Mouse (Mus musculus) spleen, adult 2 months (tissue): Measurements from ENCODE around the gene Nme1.

Source experiments
- CTCF ChIP-seq: fragments of 200-500 bp; IDR thresholded peaks from 2 replicates; pipeline ENCODE4 v1.5.1; 2011; ENCODE audit warnings: mild to moderate bottlenecking, inconsistent platforms; ENCODE audit not compliant: insufficient read depth, insufficient read length, insufficient replicate concordance; ENCODE audit errors: extremely low read depth
- POLR2A ChIP-seq: fragments of 200-500 bp; IDR thresholded peaks from 2 replicates; pipeline ENCODE4 v1.6.1; 2011; ENCODE audit warnings: low read depth, low read length, inconsistent platforms

GRCm38 (mm10) chr11:93955256-93956150, 12.8 kb downstream of the Nme1 start:
- TF ChIP-seq POLR2A (peak; percentile 3; the same call in 1 of the 2 replicates), CTCF (no peak)
